Mouse (Mus musculus) stomach, postnatal 0 days (tissue): ENCODE data around the gene Il33.

Source experiments
- CTCF ChIP-seq: IDR thresholded peaks from 2 replicates; pipeline ENCODE4 v1.5.1; 2016; ENCODE audit warnings: antibody characterized with exemption, low read depth, mild to moderate bottlenecking, moderate library complexity
- EP300 ChIP-seq: optimal IDR thresholded peaks from 2 replicates; pipeline ENCODE3; 2016; ENCODE audit warnings: antibody characterized with exemption

- TF ChIP-seq CTCF (no peak), EP300 (no peak)
Measured at GRCm38 (mm10) chr19:29887476-29887875, 37.4 kb upstream of the Il33 start.
